Mouse (Mus musculus) MEL (cell line): ENCODE measurements around the gene Eif2ak1. TPM values are rescaled to one million over a fixed set of nuclear protein-coding genes. Genes with fewer than 3 reads are reported as not detected.

Experiments used
- DNase-seq: peaks from one replicate; pipeline ENCODE4 v3.0.0; 2011; ENCODE audit warnings: low read depth, low spot score
- H3K27ac ChIP-seq: 2 replicates; pipeline ENCODE4 v1.5.1; 2012; ENCODE audit warnings: low read depth, mild to moderate bottlenecking, control low read depth, low read length, moderate library complexity; ENCODE audit not compliant: control insufficient read depth
- H3K27me3 ChIP-seq, 2 experiments: fragments of 150-350 bp in 1 of 2; sonication (generic) in 1 of 2; 2 replicates each; pipeline ENCODE4 v1.6.1; 2012; ENCODE audit warnings: low read length in 2 of 2, mild to moderate bottlenecking in 2 of 2, improper control_type of control experiment in 1 of 2, moderate library complexity in 1 of 2; ENCODE audit not compliant: insufficient read depth in 2 of 2, control insufficient read depth in 1 of 2
- H3K36me3 ChIP-seq, 2 experiments: 2 replicates each; pipeline ENCODE4 v1.6.1; 2012 to 2014; ENCODE audit warnings: low read length in 2 of 2, improper control_type of control experiment in 1 of 2, inconsistent platforms in 1 of 2, mild to moderate bottlenecking in 1 of 2; ENCODE audit not compliant: insufficient read depth in 2 of 2, control insufficient read depth in 1 of 2
- H3K4me1 ChIP-seq, 2 experiments: fragments of 150-350 bp in 1 of 2; sonication (generic) in 1 of 2; 2 replicates each; pipeline ENCODE4 v1.6.1; 2012; ENCODE audit warnings: low read length in 2 of 2, improper control_type of control experiment in 1 of 2, mild to moderate bottlenecking in 1 of 2; ENCODE audit not compliant: insufficient read depth in 2 of 2, control insufficient read depth in 1 of 2
- H3K4me3 ChIP-seq, 2 experiments: fragments of 150-350 bp in 1 of 2; sonication (generic) in 1 of 2; 2 replicates each; pipeline ENCODE4 v1.5.1; 2012; ENCODE audit warnings: low read depth in 2 of 2, low read length in 2 of 2, mild to moderate bottlenecking in 2 of 2, moderate library complexity in 2 of 2, control low read depth in 1 of 2, improper control_type of control experiment in 1 of 2; ENCODE audit not compliant: control insufficient read depth in 1 of 2, insufficient read depth in 1 of 2
- H3K79me2 ChIP-seq: 2 replicates; pipeline ENCODE4 v1.6.1; 2012; ENCODE audit warnings: mild to moderate bottlenecking, low read length, moderate library complexity; ENCODE audit not compliant: control insufficient read depth, poor library complexity, insufficient read depth
- H3K9ac ChIP-seq: 2 replicates; pipeline ENCODE4 v1.6.1; 2012; ENCODE audit warnings: low read depth, mild to moderate bottlenecking, control low read depth, low read length, moderate library complexity; ENCODE audit not compliant: control insufficient read depth, poor library complexity, severe bottlenecking
- H3K9me3 ChIP-seq: fragments of 150-350 bp; sonication (generic); replicated peaks from 2 replicates; pipeline ENCODE4 v1.6.1; 2012; ENCODE audit warnings: mild to moderate bottlenecking, low read length, improper control_type of control experiment, moderate library complexity; ENCODE audit not compliant: insufficient read depth
- BHLHE40 ChIP-seq: IDR thresholded peaks from 2 replicates; pipeline ENCODE4 v1.6.1; 2012; ENCODE audit warnings: low read depth, mild to moderate bottlenecking, inconsistent platforms, low read length, improper control_type of control experiment, borderline replicate concordance
- CHD1 ChIP-seq: IDR thresholded peaks from 2 replicates; pipeline ENCODE4 v1.6.1; 2012; ENCODE audit warnings: low read depth, mild to moderate bottlenecking, inconsistent platforms, low read length, improper control_type of control experiment
- ELF1 ChIP-seq: IDR thresholded peaks from 2 replicates; pipeline ENCODE4 v1.6.1; 2014; ENCODE audit warnings: low read depth, mild to moderate bottlenecking, inconsistent platforms, low read length, improper control_type of control experiment, moderate library complexity
- EP300 ChIP-seq, 2 experiments: IDR thresholded peaks; 2 replicates each; pipeline ENCODE4 v1.6.1; 2011; ENCODE audit warnings: improper control_type of control experiment in 2 of 2, low read length in 2 of 2, low read depth in 1 of 2, mild to moderate bottlenecking in 1 of 2
- ETS1 ChIP-seq: IDR thresholded peaks from 2 replicates; pipeline ENCODE4 v1.6.1; 2012; ENCODE audit warnings: low read depth, mild to moderate bottlenecking, inconsistent platforms, low read length, improper control_type of control experiment, moderate library complexity
- GATA1 ChIP-seq: IDR thresholded peaks from 2 replicates; pipeline ENCODE4 v1.6.1; 2011; ENCODE audit warnings: low read depth, low read length, improper control_type of control experiment
- HCFC1 ChIP-seq: IDR thresholded peaks from 2 replicates; pipeline ENCODE4 v1.6.1; 2012; ENCODE audit warnings: low read depth, mild to moderate bottlenecking, inconsistent platforms, low read length, improper control_type of control experiment, moderate library complexity
- KAT2A ChIP-seq: conservative IDR thresholded peaks from 2 replicates; pipeline ENCODE4 v1.6.1; 2012; ENCODE audit warnings: low read depth, low read length, improper control_type of control experiment, inconsistent platforms
- MAZ ChIP-seq: IDR thresholded peaks from 2 replicates; pipeline ENCODE4 v1.6.1; 2012; ENCODE audit warnings: low read depth, mild to moderate bottlenecking, inconsistent platforms, low read length, improper control_type of control experiment
- MXI1 ChIP-seq: IDR thresholded peaks from 2 replicates; pipeline ENCODE4 v1.6.1; 2011; ENCODE audit warnings: mild to moderate bottlenecking, low read depth, low read length, improper control_type of control experiment
- RAD21 ChIP-seq: IDR thresholded peaks from 2 replicates; pipeline ENCODE4 v1.6.1; 2011; ENCODE audit warnings: mild to moderate bottlenecking, low read depth, low read length, improper control_type of control experiment
- RCOR1 ChIP-seq: IDR thresholded peaks from 2 replicates; pipeline ENCODE4 v1.6.1; 2012; ENCODE audit warnings: low read depth, mild to moderate bottlenecking, inconsistent platforms, low read length, improper control_type of control experiment
- SIN3A ChIP-seq: IDR thresholded peaks from 2 replicates; pipeline ENCODE4 v1.6.1; 2012; ENCODE audit warnings: low read length, improper control_type of control experiment, inconsistent platforms
- TAL1 ChIP-seq: IDR thresholded peaks from 2 replicates; pipeline ENCODE4 v1.6.1; 2012; ENCODE audit warnings: mild to moderate bottlenecking, inconsistent platforms, low read length, moderate library complexity, mixed read lengths
- TBP ChIP-seq: IDR thresholded peaks from 2 replicates; pipeline ENCODE4 v1.8.0; 2011; ENCODE audit warnings: low read depth, low read length, improper control_type of control experiment
- TCF12 ChIP-seq: IDR thresholded peaks from 2 replicates; pipeline ENCODE4 v1.6.1; 2014; ENCODE audit warnings: low read depth, mild to moderate bottlenecking, inconsistent platforms, low read length, improper control_type of control experiment, moderate library complexity
- ZKSCAN1 ChIP-seq: IDR thresholded peaks from 2 replicates; pipeline ENCODE4 v1.6.1; 2012; ENCODE audit warnings: low read depth, mild to moderate bottlenecking, inconsistent platforms, low read length, improper control_type of control experiment, moderate library complexity
- polyA plus RNA-seq, 2 experiments: library from polyadenylated mRNA; stranded (reverse) in 1 of 2; unstranded in 1 of 2; fragments of >175 nt in 1 of 2; fragments of >200 nt in 1 of 2; gene quantifications; 2 replicates each; pipeline versions ENCODE4 v1.2.1 to v1.2.4; 2012; ENCODE audit warnings: low replicate concordance in 2 of 2, low read depth in 1 of 2; ENCODE audit not compliant: insufficient read length in 2 of 2, insufficient read depth in 1 of 2, missing spikeins in 1 of 2
- total RNA-seq: library from RNA; depleted of rRNA; stranded (reverse); fragments of 300-350 nt; gene quantifications from 2 replicates; pipeline ENCODE4 v1.2.3, GENCODE M21; 2012

The Eif2ak1 gene
- total and polyA plus RNA-seq, 3 experiments = 14.8 to 33.5 (median 26.7) TPM

DNA sequence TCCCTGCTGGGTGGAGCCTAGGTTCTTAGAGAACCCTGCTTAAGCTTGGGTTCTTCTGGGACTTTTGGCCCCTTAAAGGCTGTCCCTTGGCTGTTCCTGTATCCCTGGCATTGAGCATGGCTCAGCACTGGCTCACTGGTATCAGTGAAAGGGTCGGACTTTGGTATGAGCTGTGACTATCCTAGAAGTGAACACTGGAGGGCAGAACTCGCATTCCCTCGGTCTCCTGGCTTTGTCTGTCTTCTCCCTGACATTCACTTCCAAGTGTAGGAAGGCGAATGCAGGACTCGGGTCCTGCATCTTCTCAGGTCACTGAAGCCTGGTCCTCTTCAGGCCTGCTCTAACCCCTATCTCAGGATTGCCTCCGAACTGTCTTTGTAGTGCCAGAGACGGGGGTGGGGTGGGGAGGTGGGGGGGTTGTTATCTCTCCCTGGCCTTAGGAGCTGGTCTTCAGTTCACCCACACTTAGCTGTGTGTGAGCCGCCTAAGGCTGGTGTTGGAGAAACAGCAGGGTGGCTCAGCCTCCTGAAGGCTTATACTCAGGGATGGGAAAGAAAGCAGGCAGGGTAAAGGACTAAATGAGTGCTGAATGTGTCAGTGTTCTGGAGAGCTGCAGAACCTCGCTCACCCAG lies 74.8 kb downstream of the Eif2ak1 start:
- H3K27ac ChIP-seq = no peak overlapping the region
- H3K4me1 ChIP-seq = peaks cover 2 to 13% of the 10 kb centered on the region in 2 experiments
- no peaks in the 10 kb centered on the region for H3K27me3 ChIP-seq
- no peaks in the 10 kb centered on the region for H3K9me3 ChIP-seq
- DNase-seq = no peak
- no peaks in the 10 kb centered on the region for H3K79me2 ChIP-seq
- H3K9ac ChIP-seq = no peak overlapping the region
- H3K4me3 ChIP-seq = no peak overlapping the region
- peaks cover 5 to 8% of the 10 kb centered on the region in 2 experiments for H3K36me3 ChIP-seq
- TF ChIP-seq BHLHE40 (no peak), MAZ (no peak), KAT2A (no peak), ETS1 (no peak), TBP (no peak), GATA1 (no peak), MXI1 (no peak), EP300 (IDR thresholded peaks at IDR 0.05; ENCODE audit: low read depth in 1 of 2, low read length in 2 of 2) (no peak), SIN3A (no peak), ELF1 (no peak)

DNA sequence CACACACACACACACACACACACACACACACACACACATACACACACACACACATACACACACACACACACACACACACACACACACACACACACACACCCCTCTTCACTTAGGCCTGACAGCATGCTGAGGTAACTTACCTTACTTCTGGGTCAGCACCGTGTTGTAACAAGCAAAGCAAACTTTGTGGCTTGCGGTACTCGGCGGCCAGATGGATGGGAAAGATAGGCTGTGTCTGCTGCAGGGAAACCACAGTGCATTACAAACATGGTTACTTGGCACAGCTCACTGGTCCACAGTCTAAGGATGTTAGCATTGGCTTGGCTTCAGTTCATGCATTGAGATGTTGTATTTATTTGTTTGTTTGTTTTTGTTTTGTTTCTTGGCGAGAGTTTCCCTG lies 75.8 kb downstream of the Eif2ak1 start:
- TF ChIP-seq CHD1 (no peak), ZKSCAN1 (no peak), TCF12 (peak; percentile 91), RAD21 (no peak), HCFC1 (0 out of 2 replicates have a peak, but pooled peaks have one; percentile 29), EP300 (IDR thresholded peaks at IDR 0.05; ENCODE audit: low read depth in 1 of 2, low read length in 2 of 2) (peak; percentile 82), SIN3A (peak; percentile 38), MXI1 (peak; percentile 51; the same call in 1 of the 2 replicates), GATA1 (peak; percentile 87), RCOR1 (peak; percentile 90), BHLHE40 (peak; percentile 53; the same call in 1 of the 2 replicates), ETS1 (peak; percentile 79), TAL1 (peak; percentile 92)
- TF ChIP-seq, all 39 proteins: peak for 10
- Histone ChIP-seq H3K4me1 (peaks cover 2 to 13% of the 10 kb centered on the region in 2 experiments), H3K27ac (no peak overlapping the region), H3K9me3 (no peaks in the 10 kb centered on the region), H3K79me2 (no peaks in the 10 kb centered on the region), H3K36me3 (peaks cover 5 to 8% of the 10 kb centered on the region in 2 experiments), H3K4me3 (no peak overlapping the region), H3K9ac (no peak overlapping the region), H3K27me3 (no peaks in the 10 kb centered on the region)
- peak; percentile 91 for DNase-seq
